Mouse (Mus musculus): ENCODE data around the gene Ipo5. TPM values are rescaled to one million over a fixed set of nuclear protein-coding genes. Genes with fewer than 3 reads are reported as not detected.

Ipo5 gene
- total RNA-seq, 2 experiments from 2014 or later = 94.6 to 100 TPM

Other genes with a start within 250 kb of the Ipo5 start
- 10 to 100 TPM; 41.6 to 58.5 TPM for gene Farp1, start 124.0 kb downstream of the Ipo5 start, total RNA-seq (2021)

Measured in adrenal gland, postnatal 4 days (tissue).